Mouse (Mus musculus) C2C12 (cell line): ENCODE measurements around the gene Smurf1.

Experiments
- CEBPB ChIP-seq: IDR thresholded peaks from one replicate; pipeline ENCODE4 v1.6.1; 2011; ENCODE audit warnings: low read depth, mild to moderate bottlenecking, control low read depth, moderate library complexity
- CTCF ChIP-seq: IDR thresholded peaks from one replicate; pipeline ENCODE4 v1.5.1; 2011; ENCODE audit not compliant: control insufficient read depth, insufficient read depth, insufficient read length
- FOSL1 ChIP-seq: IDR thresholded peaks from one replicate; pipeline ENCODE4 v1.8.0; 2011; ENCODE audit warnings: mild to moderate bottlenecking, low read length; ENCODE audit not compliant: poor library complexity, insufficient read depth, severe bottlenecking
- MAX ChIP-seq: IDR thresholded peaks from one replicate; pipeline ENCODE4 v1.6.1; 2011; ENCODE audit warnings: mild to moderate bottlenecking, control low read depth
- MYOD1 ChIP-seq: IDR thresholded peaks from one replicate; pipeline ENCODE4 v1.6.1; 2011; ENCODE audit warnings: low read depth; ENCODE audit not compliant: control insufficient read depth, insufficient read length
- MYOG ChIP-seq: IDR thresholded peaks from one replicate; pipeline ENCODE4 v1.6.1; 2011; ENCODE audit not compliant: control insufficient read depth, insufficient read length; ENCODE audit errors: extremely low read depth
- USF1 ChIP-seq: IDR thresholded peaks from one replicate; pipeline ENCODE4 v1.6.1; 2011; ENCODE audit warnings: low read depth, mild to moderate bottlenecking, control low read depth, moderate library complexity

DNA sequence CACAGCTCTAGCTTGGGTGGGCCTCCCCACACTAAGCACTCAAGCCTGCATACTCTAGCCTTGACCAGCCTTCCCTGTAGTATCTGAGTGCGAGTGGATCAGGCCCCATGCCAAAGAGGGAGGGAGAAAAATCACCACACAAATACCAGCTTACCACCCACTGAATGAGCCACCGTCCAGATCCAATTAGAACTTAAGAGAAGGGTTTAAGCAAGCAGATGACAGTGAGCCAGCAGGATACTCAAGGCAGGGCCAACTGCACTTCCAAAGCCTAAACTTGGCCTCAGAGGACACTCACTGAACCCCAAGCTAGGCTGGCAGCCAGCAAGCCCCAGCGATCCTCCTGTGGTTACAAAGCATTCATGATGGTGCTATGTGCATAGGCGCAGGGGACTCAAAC is 19.6 kb downstream of the Smurf1 start:
- TF ChIP-seq USF1 (no peak), CTCF (no peak), FOSL1 (no peak), MAX (no peak), MYOG (no peak), CEBPB (no peak), MYOD1 (no peak)
